Mouse (Mus musculus) fibroblast of lung, adult 2 months (primary cell): ENCODE measurements around the gene Taco1.
A peak's percentile ranks its signal among the peaks of the same experiment; 100 is the strongest.
"Not testable (repeated sequence)": the region's sequence is repeated elsewhere in the genome, so short reads cannot be mapped to it uniquely, and the experiment has no call there.

ENCODE experiments used
- DNase-seq: peaks from one replicate; pipeline ENCODE4 v3.0.0-alpha.2; 2011; ENCODE audit warnings: low read depth

Taco1 gene

GRCm38 (mm10) chr11:106065923-106066571 is at the start of gene Taco1:
TSS of gene Taco1 (plus strand) at chr11:106066061.
- peak; percentile 90 for DNase-seq

DNA sequence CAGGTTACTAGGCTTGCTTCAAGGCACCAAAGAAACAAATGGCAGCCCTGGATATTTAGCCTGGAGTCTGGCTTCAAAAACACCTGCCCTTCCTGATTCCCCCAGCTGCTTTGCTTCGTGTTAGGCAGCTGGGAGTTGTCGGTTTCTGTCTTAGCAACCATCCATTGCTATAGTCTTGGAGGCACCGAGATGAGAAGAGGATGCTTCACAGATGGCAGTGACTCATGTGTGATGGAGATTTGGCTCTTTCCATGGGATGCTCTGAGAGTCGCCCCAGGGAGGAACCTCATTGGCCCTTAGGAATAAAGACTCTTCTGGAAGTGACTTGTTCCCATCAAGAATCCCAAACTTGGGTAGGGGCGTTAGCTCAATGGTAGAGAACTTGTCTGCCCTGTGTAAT is 49.4 kb upstream of the Taco1 start:
- no peak for DNase-seq

DNA sequence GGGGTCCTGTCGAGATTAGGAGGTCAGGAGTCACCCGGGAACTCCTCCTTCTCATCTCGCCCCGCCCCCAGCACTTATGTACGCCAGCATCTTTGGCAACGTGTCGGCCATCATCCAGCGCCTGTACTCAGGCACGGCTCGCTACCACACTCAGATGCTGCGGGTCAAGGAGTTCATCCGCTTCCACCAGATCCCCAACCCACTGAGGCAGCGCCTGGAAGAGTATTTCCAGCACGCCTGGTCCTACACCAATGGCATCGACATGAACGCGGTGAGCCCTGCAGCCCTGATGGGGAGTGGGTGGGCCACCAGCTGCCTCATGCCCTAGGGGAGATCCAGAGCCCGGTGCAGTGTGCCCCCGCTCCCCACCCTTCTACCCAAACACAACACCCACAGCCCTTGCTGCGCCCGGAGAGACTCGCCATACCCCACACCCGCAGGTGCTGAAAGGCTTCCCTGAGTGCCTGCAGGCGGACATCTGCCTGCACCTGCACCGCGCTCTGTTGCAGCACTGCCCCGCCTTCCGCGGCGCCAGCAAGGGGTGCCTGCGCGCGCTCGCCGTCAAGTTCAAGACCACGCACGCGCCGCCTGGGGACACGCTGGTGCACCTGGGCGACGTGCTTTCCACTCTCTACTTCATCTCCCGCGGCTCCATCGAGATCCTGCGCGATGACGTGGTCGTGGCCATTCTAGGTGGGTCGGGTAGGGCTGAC is 45.7 kb upstream of the Taco1 start:
- DNase-seq = no peak

DNA sequence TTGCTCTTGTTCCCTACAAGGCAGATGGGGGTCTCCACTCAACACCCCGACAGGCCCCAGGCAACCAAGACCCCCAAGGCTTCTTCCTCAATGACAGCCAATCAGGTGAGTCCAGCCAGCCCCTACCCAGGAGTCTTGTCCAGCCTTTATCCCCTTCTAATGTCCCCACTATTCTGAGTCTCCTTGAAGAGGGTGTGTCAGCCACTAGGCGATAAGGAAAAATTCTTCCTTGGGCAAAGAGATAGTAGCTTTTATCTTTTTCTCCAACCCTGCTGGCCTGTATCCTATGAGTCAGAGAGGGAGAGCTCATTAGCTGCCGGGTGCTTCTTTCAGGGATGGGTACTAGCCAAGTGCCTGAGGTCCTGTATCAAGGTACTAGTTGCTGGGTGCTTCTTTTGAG is 40.1 kb upstream of the Taco1 start:
- DNase-seq = no peak

DNA sequence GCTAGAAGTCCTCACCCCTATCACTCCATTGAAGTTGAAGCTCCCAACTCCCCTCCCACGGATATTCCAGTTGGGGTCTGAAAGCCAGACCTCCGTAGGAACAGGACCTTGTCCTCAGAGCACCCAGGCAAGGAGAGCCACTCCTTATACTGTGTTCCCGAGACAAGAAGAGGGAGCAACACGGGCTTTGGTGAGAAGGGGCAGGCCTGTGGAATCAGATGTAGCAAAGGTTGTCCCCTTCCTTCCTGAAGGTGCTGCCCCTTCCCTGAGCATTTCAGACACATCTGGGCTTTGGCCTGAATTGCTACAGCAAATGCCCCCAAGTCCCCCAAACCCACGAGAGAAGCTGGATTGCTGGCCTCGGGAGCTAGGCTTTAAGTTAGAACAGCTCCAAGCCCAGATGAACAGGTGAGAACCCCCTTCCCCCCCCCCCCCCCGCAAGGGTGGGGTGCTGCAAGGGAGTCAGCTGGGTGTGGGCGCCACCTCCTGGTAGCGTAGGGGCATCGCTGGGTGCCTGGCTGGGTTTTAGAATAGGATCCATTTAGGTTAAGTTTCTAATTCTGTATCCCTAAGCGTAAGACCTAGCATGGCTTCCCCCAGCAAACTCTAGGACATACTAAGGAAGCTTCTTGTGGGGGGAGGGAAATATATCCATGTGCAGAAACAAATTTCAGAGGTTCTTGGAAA is 39.3 kb upstream of the Taco1 start:
- no peak for DNase-seq

GRCm38 (mm10) chr11:106027607-106028006 is 38.3 kb upstream of the Taco1 start:
- no peak for DNase-seq

DNA sequence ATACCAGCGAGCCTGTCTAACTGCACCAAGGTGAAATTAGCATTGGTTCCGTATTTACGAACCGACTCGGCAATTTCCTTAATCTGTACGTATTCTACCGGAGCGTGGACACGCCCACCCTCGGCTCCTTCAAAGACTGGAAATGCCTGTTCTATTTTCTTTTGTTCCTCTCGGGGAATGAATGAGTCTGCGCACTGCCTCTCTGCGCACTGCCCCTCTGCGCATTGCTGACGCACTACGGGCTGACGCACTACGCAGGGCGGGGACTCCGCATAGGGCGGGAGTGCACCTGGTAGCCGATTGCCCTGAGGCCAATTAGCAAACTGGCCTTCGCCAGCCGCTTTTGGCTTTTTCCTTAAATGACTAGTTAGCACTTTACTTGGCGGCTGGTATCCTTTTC is 33.8 kb upstream of the Taco1 start:
- not testable (repeated sequence) for DNase-seq

- DNase-seq = no peak
These were observed 32.4 kb upstream of the Taco1 start for GRCm38 (mm10) chr11:106033491-106033919.

DNA sequence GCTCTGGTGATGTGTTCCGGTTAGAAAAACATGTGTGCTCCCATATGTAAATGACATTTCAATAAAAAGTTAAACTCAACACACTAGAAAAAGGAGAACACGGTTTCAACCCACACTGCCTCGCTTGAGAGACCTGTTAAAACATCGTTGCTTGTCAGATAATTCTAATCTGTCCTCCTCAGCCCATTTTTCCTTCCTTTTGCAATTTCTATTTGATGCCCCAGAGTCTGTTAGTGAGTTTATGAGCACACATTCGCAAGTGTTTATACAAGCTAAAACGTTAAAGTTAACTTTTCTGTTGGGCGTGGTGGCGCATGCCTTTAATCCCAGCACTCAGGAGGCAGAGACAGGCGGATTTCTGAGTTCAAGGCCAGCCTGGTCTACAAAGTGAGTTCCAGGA is 30.9 kb upstream of the Taco1 start:
- no peak for DNase-seq

DNA sequence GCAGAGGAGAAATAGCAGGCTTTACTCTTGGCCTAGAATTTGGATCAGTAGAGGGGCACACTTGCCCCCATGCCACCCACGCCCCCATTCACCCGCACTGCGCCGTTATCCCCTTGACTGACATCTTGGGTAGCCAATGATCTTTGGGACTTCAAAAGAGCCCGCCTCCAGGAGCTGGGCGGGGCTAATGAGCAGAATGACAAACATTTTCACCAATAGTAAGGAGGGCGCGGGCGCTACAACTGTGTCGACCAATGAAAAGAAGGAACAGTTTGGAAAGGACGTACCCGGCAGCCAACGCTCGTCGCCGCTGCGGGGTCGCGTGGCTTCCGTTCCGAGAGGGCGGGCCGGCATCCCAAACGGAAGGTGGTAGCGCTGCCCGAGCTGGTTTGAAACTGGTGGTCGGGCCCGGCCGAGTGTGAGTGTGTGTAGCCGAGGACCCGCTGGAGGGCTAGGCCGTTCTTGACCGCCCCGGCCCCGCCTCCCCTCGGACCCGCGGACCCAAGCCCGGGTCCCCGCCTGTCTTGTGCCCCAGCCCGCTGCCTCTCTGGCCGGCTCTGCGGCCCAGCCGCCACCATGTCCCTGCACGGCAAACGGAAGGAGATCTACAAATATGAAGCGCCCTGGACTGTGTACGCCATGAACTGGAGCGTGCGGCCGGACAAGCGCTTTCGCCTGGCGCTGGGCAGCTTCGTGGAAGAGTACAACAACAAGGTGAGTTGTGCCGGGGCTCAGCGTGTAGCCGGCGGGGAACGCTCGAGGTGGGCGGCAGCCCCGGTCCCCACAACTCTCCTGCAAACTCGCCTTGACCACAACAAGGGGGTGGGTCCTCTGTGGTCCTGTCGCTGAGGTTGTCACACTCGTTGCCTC is 29.1 kb upstream of the Taco1 start, which contains the start of gene Dcaf7:
Gene Dcaf7, plus strand, starts transcription at position 325 of the 870 bp plus-strand sequence.
- DNase-seq = peak; percentile 88

DNA sequence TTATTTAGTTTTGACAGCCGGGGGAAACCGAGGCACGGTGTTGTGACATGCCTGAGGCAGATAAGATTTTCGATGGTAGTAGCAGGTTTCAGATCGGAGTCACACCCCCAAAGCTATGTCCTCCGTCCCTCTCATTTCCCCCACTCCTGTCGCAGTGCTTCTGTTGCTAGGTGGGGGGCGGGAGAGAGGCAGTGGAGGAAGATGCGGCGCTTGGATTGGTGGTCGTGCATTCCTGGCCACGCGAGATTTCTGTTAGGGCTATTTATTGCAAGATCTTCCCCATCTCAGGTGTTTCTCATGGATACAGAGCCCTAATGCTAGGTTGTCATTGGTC is 28.5 kb upstream of the Taco1 start:
- DNase-seq = no peak

DNA sequence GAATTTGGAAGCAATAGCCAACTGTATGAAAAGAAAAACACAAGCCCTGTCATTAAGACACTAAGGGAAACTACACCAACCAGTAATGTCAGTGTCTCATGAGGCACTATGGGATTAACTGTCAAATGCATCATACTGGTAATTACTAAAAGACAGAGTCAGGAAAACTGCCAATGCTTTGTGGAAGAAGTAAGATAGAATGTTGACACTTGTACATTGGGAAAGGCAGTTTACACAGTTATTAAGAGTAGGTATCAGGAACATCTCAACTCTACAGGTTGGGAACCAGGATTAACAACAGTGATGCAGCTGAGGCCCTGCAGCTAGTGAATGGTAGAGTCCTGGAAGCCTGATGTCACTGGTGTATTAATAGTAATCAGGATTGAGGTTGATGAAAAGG is 21.5 kb upstream of the Taco1 start:
- no peak for DNase-seq

DNA sequence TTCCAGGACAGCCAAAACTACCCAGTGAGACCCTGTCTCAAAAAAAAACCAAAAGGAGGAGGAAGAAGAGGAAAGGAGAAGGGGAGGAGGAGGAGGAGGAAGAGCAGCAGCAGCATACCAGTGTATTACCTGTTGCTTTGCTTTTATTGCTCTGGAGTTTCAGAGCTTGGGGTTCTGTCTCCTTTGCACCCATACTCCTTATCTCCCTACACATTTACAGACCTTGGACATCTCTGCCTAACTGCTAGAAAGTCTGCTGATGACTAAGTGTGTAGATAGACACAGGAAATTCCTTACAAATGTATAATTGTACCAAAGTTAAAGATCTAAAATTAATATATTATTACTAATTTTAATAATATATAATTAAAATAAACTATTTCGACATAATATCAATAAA is 20.6 kb upstream of the Taco1 start:
- no peak for DNase-seq

DNA sequence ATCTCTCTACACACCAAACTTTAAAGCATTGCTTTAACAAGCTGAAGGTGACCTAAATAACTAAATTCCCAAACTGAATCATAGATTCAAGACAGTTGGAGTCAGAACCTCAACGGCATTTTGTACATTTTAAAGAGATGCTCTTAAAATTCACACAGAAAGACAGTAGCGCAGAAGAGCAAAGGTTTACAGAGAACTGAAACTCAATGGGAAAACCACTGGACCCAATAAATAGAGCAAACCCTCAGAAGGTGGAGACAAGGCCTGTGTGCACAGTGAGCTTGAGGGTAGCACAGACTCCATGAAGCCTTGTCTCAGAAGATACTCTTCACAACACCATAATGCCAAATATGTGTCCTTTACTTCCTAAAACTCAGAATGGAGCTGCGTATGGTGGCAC is 20.1 kb upstream of the Taco1 start:
- DNase-seq = no peak

DNA sequence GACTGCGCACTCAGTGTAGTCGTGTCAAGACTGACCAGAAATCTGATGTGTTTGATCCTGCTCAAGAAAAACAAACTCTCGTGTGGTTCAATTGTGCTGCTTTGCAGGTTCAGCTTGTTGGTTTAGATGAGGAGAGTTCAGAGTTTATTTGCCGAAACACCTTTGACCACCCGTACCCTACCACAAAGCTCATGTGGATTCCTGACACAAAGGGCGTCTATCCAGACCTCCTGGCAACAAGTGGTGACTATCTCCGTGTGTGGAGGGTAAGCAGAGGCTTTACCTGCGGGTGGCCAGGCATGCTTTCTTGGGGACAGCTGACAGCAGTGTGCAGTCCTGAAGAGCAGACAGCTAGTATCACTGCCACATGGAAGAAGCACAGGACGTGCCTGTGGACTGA is 19.3 kb upstream of the Taco1 start:
- no peak for DNase-seq

DNA sequence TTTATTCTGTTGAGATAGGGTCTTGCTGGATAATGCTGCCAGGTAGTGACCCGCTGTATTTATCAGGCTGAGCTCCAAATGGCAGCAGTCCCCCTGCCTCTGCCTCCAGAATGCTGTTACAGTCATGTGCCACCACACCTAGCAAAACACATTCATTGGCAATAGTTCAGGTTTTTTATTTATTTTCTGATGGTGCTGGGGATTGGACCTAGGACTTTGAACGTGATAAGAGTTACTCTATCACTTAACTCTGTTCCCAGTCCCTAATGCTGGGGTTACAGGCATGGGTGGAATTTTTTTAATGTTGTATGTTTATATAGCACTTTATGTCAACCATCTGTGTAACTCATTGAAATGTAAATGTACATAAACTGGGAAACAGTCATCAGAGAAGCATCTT is 11.9 kb upstream of the Taco1 start:
- DNase-seq = no peak

- no peak for DNase-seq
These were observed 11.3 kb upstream of the Taco1 start for GRCm38 (mm10) chr11:106054600-106054999.

DNA sequence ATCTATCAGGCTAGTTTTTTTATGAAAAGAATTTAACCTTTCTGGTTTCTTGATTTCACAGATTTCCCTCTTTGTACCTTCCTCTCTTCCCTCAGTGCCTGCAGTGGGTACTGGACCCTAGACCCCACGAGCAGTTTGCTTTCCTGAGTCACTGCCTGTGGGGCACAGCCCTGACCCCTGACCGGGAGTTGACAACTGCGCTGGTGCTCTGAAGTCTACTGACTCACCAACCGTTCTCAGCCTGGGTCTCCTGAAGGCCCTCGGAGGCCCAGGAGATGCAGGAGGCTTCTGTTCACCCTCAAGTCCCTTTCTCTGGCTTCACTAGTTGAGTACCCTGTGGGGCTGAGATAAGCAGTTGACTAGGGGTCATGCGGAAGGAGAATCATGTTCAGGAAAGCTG is 10.5 kb upstream of the Taco1 start:
- no peak for DNase-seq

- DNase-seq = no peak
These were observed 8.9 kb upstream of the Taco1 start for GRCm38 (mm10) chr11:106056819-106057491.

DNA sequence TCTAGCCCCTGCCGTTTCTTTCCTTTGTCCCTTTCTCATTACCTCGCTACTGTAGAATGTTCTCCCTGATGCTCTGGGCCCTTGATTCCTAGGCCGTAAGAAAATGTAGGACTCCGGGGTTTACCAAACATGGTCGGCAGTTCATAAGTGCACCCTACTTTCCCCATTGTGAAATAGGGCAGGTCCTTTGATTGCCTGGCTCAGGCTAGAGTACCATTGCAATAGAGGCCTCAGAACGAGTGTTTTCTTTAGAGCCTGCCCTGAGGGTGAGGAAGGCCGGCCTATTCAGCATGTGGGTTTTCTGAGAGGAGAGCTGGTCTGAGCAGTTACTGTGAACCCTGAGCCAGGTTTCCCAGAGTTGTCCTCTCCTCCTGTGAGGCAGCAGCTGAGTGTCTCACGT is 7.8 kb upstream of the Taco1 start:
- no peak for DNase-seq

DNA sequence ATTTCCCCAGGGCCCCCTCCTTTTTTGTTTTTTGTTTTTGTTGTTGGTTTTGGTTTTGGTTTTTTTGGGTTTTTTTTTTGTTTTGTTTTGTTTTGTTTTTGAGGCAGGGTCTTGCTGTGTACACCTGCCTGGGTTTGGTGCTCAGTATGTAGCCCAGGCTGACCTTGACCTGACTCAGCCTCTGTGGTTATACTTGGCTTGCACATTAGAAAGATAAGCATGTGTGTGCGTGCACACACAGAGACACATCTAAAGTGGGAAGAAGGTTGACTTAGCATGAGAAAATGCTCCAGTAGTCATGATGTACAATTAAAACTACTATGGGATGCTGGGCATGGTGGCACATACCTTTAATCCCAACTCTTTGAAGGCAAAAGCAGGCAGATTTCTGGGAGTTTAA is 5.3 kb upstream of the Taco1 start:
- no peak for DNase-seq

- DNase-seq = no peak
These were observed 4.5 kb upstream of the Taco1 start for GRCm38 (mm10) chr11:106061311-106061710.
